In genomic region chr5:65131211-65131879, GRCm38 (mm10) we compare ENCODE assay signal across 9 mouse cellular contexts. TPM values are rescaled to one million over a fixed set of nuclear protein-coding genes. Genes with fewer than 3 reads are reported as not detected.
A peak's percentile ranks its signal among the peaks of the same experiment; 100 is the strongest.
DNase-seq lines count a peak whose midpoint lies in the region; ATAC-seq lines count a peak whose summit lies in the region.
"Had no signal": no experiment of that assay in that cellular context is flagged by ENCODE, and none has a peak within 500 bp of the region (broad histone marks: within the 10 kb centered on the region; RNA-seq: fewer than 3 reads in every experiment).

No protein-coding gene starts in this region.

- no peak overlapping the region for H3K27ac ChIP-seq in heart, embryonic 14.5 days (replicated peaks in 1 of 2; ENCODE audit: control insufficient read depth in 1 of 2, insufficient read depth in 1 of 2, low read depth in 2 of 2, low read length in 2 of 2)
- H3K27ac ChIP-seq in limb, embryonic 13.5 days, result no peak overlapping the region

- peak overlapping the region; percentile 41 to 48 for H3K4me3 ChIP-seq in heart, embryonic 14.5 days (ENCODE audit: control insufficient read depth in 1 of 2, insufficient read depth in 1 of 2, low read depth in 1 of 2, low read length in 2 of 2)
- H3K4me3 ChIP-seq in limb, embryonic 13.5 days, result peak overlapping the region; percentile 49

- H3K9ac ChIP-seq in heart, embryonic 14.5 days (ENCODE audit: low read length), result peak overlapping the region; percentile 62
- H3K9ac ChIP-seq in limb, embryonic 13.5 days, result peak overlapping the region; percentile 54; the same call in 1 of the 2 replicates

- H3K9me3 ChIP-seq in heart, embryonic 14.5 days (ENCODE audit: control insufficient read depth, low read length), result no peaks in the 10 kb centered on the region
- H3K9me3 ChIP-seq in limb, embryonic 13.5 days, result no peaks in the 10 kb centered on the region

- peak overlapping the region; percentile 80 for H3K4me2 ChIP-seq in heart, embryonic 14.5 days (ENCODE audit: low read length)
- H3K4me2 ChIP-seq in limb, embryonic 13.5 days (replicated peaks), result peak overlapping the region; percentile 75

- no peak for ATAC-seq in heart, embryonic 14.5 days (ENCODE audit: insufficient number of reproducible peaks, insufficient read depth, low FRiP score, low read depth)
- no peak for ATAC-seq in limb, embryonic 13.5 days (ENCODE audit: low FRiP score, low read depth)
- no peak for ATAC-seq in CD4-positive, CD25-positive, alpha-beta regulatory T cell, adult 4 months

- DNase-seq in heart, adult 18-20 months, result no peak
- peak; percentile 48 for DNase-seq in cerebellum, adult 9-11 months
- DNase-seq in frontal cortex, postnatal 36 days (ENCODE audit: low spot score in 2 of 2), result peak; percentile 50 to 51
- peak; percentile 59 for DNase-seq in retina, postnatal 1 day
- DNase-seq in urinary bladder, postnatal 10 days (ENCODE audit: low spot score), result no peak

- WGBS in heart, embryonic 14.5 days, result 22% methylated on average over 20 of the region's 20 CpGs
- 18% methylated on average over 20 of the region's 20 CpGs for WGBS in limb, embryonic 13.5 days

- H3K27me3 ChIP-seq in heart, embryonic 14.5 days (ENCODE audit: control insufficient read depth, insufficient read depth, low read length), result no peaks in the 10 kb centered on the region
- no peaks in the 10 kb centered on the region for H3K27me3 ChIP-seq in limb, embryonic 13.5 days
- H3K27me3 ChIP-seq: CH12.LX had no signal

- peaks cover 0 to 3% of the 10 kb centered on the region in 2 experiments; a peak in 1 of 4 replicates for H3K4me1 ChIP-seq in heart, embryonic 14.5 days (ENCODE audit: control insufficient read depth in 2 of 2, insufficient read depth in 2 of 2, low read length in 2 of 2)
- peaks cover 12% of the 10 kb centered on the region for H3K4me1 ChIP-seq in limb, embryonic 13.5 days

- no peaks in the 10 kb centered on the region for H3K36me3 ChIP-seq in heart, embryonic 14.5 days (ENCODE audit: control insufficient read depth, insufficient read depth, low read length)
- H3K36me3 ChIP-seq in limb, embryonic 13.5 days, result no peaks in the 10 kb centered on the region

RNA-seq across cellular contexts. Expression of gene Klhl5, which starts 24.0 kb away (rescaled TPM):
- 17.8 and 20.0 TPM in 2 replicates for polyA plus RNA-seq in heart, embryonic 14.5 days (2014; fragmentation: Nextera tagmentation; extraction: Ambion mirVana)
- total RNA-seq in heart, adult 18-20 months (2021), result 10 to 100 TPM; 12.0 to 13.8 TPM
- polyA plus RNA-seq in limb, embryonic 13.5 days (2015; fragmentation: Nextera tagmentation; extraction: Ambion mirVana), result 20.8 and 21.6 TPM in 2 replicates
- 1 to 10 TPM; 5.4 to 6.1 TPM for polyA plus RNA-seq in CD4-positive, CD25-positive, alpha-beta regulatory T cell, adult 4 months (2017; shearing (Covaris generic))

RNA-seq across cellular contexts. Expression of gene Tmem156, which starts 39.4 kb away (rescaled TPM):
- 0.23 TPM in 1 of 2 replicates, not detected in the other for polyA plus RNA-seq in heart, embryonic 14.5 days (2014; fragmentation: Nextera tagmentation; extraction: Ambion mirVana)
- total RNA-seq in heart, adult 18-20 months (2021), result under 1 TPM in 1 of 2 experiments, not detected in 1; 0.69 TPM
- 0.33 and 0.42 TPM in 2 replicates for polyA plus RNA-seq in limb, embryonic 13.5 days (2015; fragmentation: Nextera tagmentation; extraction: Ambion mirVana)
- 10 to 100 TPM; 21.5 to 26.1 TPM for polyA plus RNA-seq in CD4-positive, CD25-positive, alpha-beta regulatory T cell, adult 4 months (2017; shearing (Covaris generic))

Comparison
In these comparisons a context has a peak if more than half of its experiments do, and no peak if none do; other contexts are left out.
1. DNase-seq: peak in cerebellum, adult 9-11 months (single experiment), frontal cortex, postnatal 36 days (2 of 2) and retina, postnatal 1 day (single experiment); none in heart, adult 18-20 months (0 of 2) and urinary bladder, postnatal 10 days (single experiment).
2. RNA of gene Tmem156, which starts 39.4 kb away (polyA plus RNA-seq): 21.5 to 26.1 TPM in CD4-positive, CD25-positive, alpha-beta regulatory T cell, adult 4 months; 0.33 to 0.42 TPM in limb, embryonic 13.5 days and 0.23 TPM in heart, embryonic 14.5 days; every median in the first group is over 10 times any median in the second.